Mouse (Mus musculus): ENCODE measurements around the gene Ephb1. TPM values are rescaled to one million over a fixed set of nuclear protein-coding genes. Genes with fewer than 3 reads are reported as not detected.

Ephb1 gene
- polyA plus RNA-seq, 1 experiment: 2.7 TPM

- TF ChIP-seq CTCF (conservative IDR thresholded peaks at IDR 0.05; ENCODE audit: insufficient read depth, insufficient read length, low read depth, low read length) (no peak), POLR2A (IDR thresholded peaks at IDR 0.05; ENCODE audit: low read depth, low read length) (no peak)
- no peak overlapping the region for H3K27ac ChIP-seq (ENCODE audit: insufficient read depth, low read depth, low read length)
Measured at GRCm38 (mm10) chr9:102231248-102231647, 123.2 kb downstream of the Ephb1 start.

GRCm38 (mm10) chr9:102216746-102217566 is 137.5 kb downstream of the Ephb1 start:
- 69% methylated on average over 7 of the region's 7 CpGs for WGBS
- Histone ChIP-seq H3K36me3 (ENCODE audit: control insufficient read depth, insufficient read depth, low read length) (no peaks in the 10 kb centered on the region), H3K27me3 (replicated peaks; ENCODE audit: control insufficient read depth, insufficient read depth, low read length) (no peaks in the 10 kb centered on the region), H3K4me1 (ENCODE audit: control insufficient read depth, insufficient read depth, low read length) (no peaks in the 10 kb centered on the region), H3K4me3 (ENCODE audit: insufficient read depth, low read depth, low read length) (no peak overlapping the region), H3K27ac (ENCODE audit: insufficient read depth, low read depth, low read length) (no peak overlapping the region)
- no peak for DNase-seq
- no peak for TF ChIP-seq POLR2A (IDR thresholded peaks at IDR 0.05; ENCODE audit: low read depth, low read length)

More at GRCm38 (mm10) chr9:102231248-102231647, 123.2 kb downstream of the Ephb1 start:
- H3K4me1 ChIP-seq (ENCODE audit: control insufficient read depth, insufficient read depth, low read length): no peaks in the 10 kb centered on the region
- no peaks in the 10 kb centered on the region for H3K27me3 ChIP-seq (replicated peaks; ENCODE audit: control insufficient read depth, insufficient read depth, low read length)
- H3K36me3 ChIP-seq (ENCODE audit: control insufficient read depth, insufficient read depth, low read length): no peaks in the 10 kb centered on the region
- no peak overlapping the region for H3K4me3 ChIP-seq (ENCODE audit: insufficient read depth, low read depth, low read length)
- DNase-seq: no peak
- WGBS: 72% methylated on average over 6 of the region's 6 CpGs

GRCm38 (mm10) chr9:102212036-102212383 is 142.5 kb downstream of the Ephb1 start:
- WGBS: 59% methylated on average over 1 of the region's 1 CpGs
- TF ChIP-seq POLR2A (IDR thresholded peaks at IDR 0.05; ENCODE audit: low read depth, low read length) (no peak), CTCF (conservative IDR thresholded peaks at IDR 0.05; ENCODE audit: insufficient read depth, insufficient read length, low read depth, low read length) (no peak)
- Histone ChIP-seq H3K4me1 (ENCODE audit: control insufficient read depth, insufficient read depth, low read length) (no peaks in the 10 kb centered on the region), H3K4me3 (ENCODE audit: insufficient read depth, low read depth, low read length) (no peak overlapping the region), H3K27me3 (replicated peaks; ENCODE audit: control insufficient read depth, insufficient read depth, low read length) (no peaks in the 10 kb centered on the region), H3K36me3 (ENCODE audit: control insufficient read depth, insufficient read depth, low read length) (no peaks in the 10 kb centered on the region), H3K27ac (ENCODE audit: insufficient read depth, low read depth, low read length) (no peak overlapping the region)
- no peak for DNase-seq

- Histone ChIP-seq H3K36me3 (ENCODE audit: control insufficient read depth, insufficient read depth, low read length) (no peaks in the 10 kb centered on the region), H3K4me1 (ENCODE audit: control insufficient read depth, insufficient read depth, low read length) (no peaks in the 10 kb centered on the region), H3K27me3 (replicated peaks; ENCODE audit: control insufficient read depth, insufficient read depth, low read length) (no peaks in the 10 kb centered on the region), H3K27ac (ENCODE audit: insufficient read depth, low read depth, low read length) (no peak overlapping the region), H3K4me3 (ENCODE audit: insufficient read depth, low read depth, low read length) (no peak overlapping the region)
- WGBS: 74% methylated on average over 10 of the region's 10 CpGs
- no peak for DNase-seq
- TF ChIP-seq POLR2A (IDR thresholded peaks at IDR 0.05; ENCODE audit: low read depth, low read length) (no peak), CTCF (conservative IDR thresholded peaks at IDR 0.05; ENCODE audit: insufficient read depth, insufficient read length, low read depth, low read length) (no peak)
Measured at GRCm38 (mm10) chr9:102211296-102212035, 143.0 kb downstream of the Ephb1 start.

GRCm38 (mm10) chr9:102205518-102205917 is 149.0 kb downstream of the Ephb1 start:
- no peak for DNase-seq
- no peak overlapping the region for H3K4me3 ChIP-seq (ENCODE audit: insufficient read depth, low read depth, low read length)
- no peaks in the 10 kb centered on the region for H3K27me3 ChIP-seq (replicated peaks; ENCODE audit: control insufficient read depth, insufficient read depth, low read length)
- H3K27ac ChIP-seq (ENCODE audit: insufficient read depth, low read depth, low read length): no peak overlapping the region
- 59% methylated on average over 3 of the region's 3 CpGs for WGBS
- TF ChIP-seq CTCF (conservative IDR thresholded peaks at IDR 0.05; ENCODE audit: insufficient read depth, insufficient read length, low read depth, low read length) (no peak), POLR2A (IDR thresholded peaks at IDR 0.05; ENCODE audit: low read depth, low read length) (no peak)
- no peaks in the 10 kb centered on the region for H3K36me3 ChIP-seq (ENCODE audit: control insufficient read depth, insufficient read depth, low read length)
- no peaks in the 10 kb centered on the region for H3K4me1 ChIP-seq (ENCODE audit: control insufficient read depth, insufficient read depth, low read length)

- Histone ChIP-seq H3K4me1 (ENCODE audit: control insufficient read depth, insufficient read depth, low read length) (no peaks in the 10 kb centered on the region), H3K36me3 (ENCODE audit: control insufficient read depth, insufficient read depth, low read length) (no peaks in the 10 kb centered on the region), H3K4me3 (ENCODE audit: insufficient read depth, low read depth, low read length) (no peak overlapping the region), H3K27ac (ENCODE audit: insufficient read depth, low read depth, low read length) (no peak overlapping the region), H3K27me3 (replicated peaks; ENCODE audit: control insufficient read depth, insufficient read depth, low read length) (no peaks in the 10 kb centered on the region)
- WGBS: 74% methylated on average over 5 of the region's 5 CpGs
- no peak for DNase-seq
- no peak for TF ChIP-seq CTCF (conservative IDR thresholded peaks at IDR 0.05; ENCODE audit: insufficient read depth, insufficient read length, low read depth, low read length)
- TF ChIP-seq POLR2A (IDR thresholded peaks at IDR 0.05; ENCODE audit: low read depth, low read length): no peak
Measured at GRCm38 (mm10) chr9:102201867-102202266, 152.6 kb downstream of the Ephb1 start.

- TF ChIP-seq CTCF (conservative IDR thresholded peaks at IDR 0.05; ENCODE audit: insufficient read depth, insufficient read length, low read depth, low read length) (no peak), POLR2A (IDR thresholded peaks at IDR 0.05; ENCODE audit: low read depth, low read length) (no peak)
- no peaks in the 10 kb centered on the region for H3K27me3 ChIP-seq (replicated peaks; ENCODE audit: control insufficient read depth, insufficient read depth, low read length)
- no peak overlapping the region for H3K27ac ChIP-seq (ENCODE audit: insufficient read depth, low read depth, low read length)
- H3K36me3 ChIP-seq (ENCODE audit: control insufficient read depth, insufficient read depth, low read length): no peaks in the 10 kb centered on the region
- H3K4me3 ChIP-seq (ENCODE audit: insufficient read depth, low read depth, low read length): no peak overlapping the region
- H3K4me1 ChIP-seq (ENCODE audit: control insufficient read depth, insufficient read depth, low read length): no peaks in the 10 kb centered on the region
- 92% methylated on average over 6 of the region's 6 CpGs for WGBS
- DNase-seq: no peak
Measured at GRCm38 (mm10) chr9:102196856-102197255, 157.6 kb downstream of the Ephb1 start.
